Mouse (Mus musculus) stomach, postnatal 0 days (tissue): ENCODE data around the gene Cacna1g. TPM values are rescaled to one million over a fixed set of nuclear protein-coding genes. Genes with fewer than 3 reads are reported as not detected.

Source experiments
- ATAC-seq: fragments of 200-750 bp; cut with Nextera tagmentation; 2 replicates; pipeline ENCODE4 v1.8.0; 2017; ENCODE audit not compliant: low FRiP score, low TSS enrichment
- DNase-seq: peaks from one replicate; pipeline ENCODE4 v3.0.0-alpha.2; 2016; ENCODE audit warnings: low spot score
- H3K27ac ChIP-seq: fragments of 300-500 bp; sonication (generic); replicated peaks from 2 replicates; pipeline ENCODE4 v1.5.1; 2014; ENCODE audit warnings: mild to moderate bottlenecking, control low read depth
- H3K27me3 ChIP-seq: fragments of 300-500 bp; sonication (generic); 2 replicates; pipeline ENCODE4 v1.6.1; 2014; ENCODE audit warnings: low read length; ENCODE audit not compliant: control insufficient read depth, insufficient read depth
- H3K36me3 ChIP-seq: fragments of 300-500 bp; sonication (generic); 2 replicates; pipeline ENCODE4 v1.6.1; 2014; ENCODE audit warnings: low read length, mixed read lengths; ENCODE audit not compliant: control insufficient read depth, insufficient read depth
- H3K4me1 ChIP-seq: fragments of 300-500 bp; sonication (generic); replicated peaks from 2 replicates; pipeline ENCODE4 v1.6.1; 2014; ENCODE audit warnings: antibody characterized with exemption; ENCODE audit not compliant: control insufficient read depth, insufficient read depth
- H3K4me2 ChIP-seq: fragments of 300-500 bp; sonication (generic); replicated peaks from 2 replicates; pipeline ENCODE4 v1.6.1; 2014; ENCODE audit warnings: low read depth, mild to moderate bottlenecking, control low read depth, moderate library complexity
- H3K4me3 ChIP-seq: fragments of 300-500 bp; sonication (generic); 2 replicates; pipeline ENCODE4 v1.5.1; 2014; ENCODE audit warnings: low read depth, low read length, control low read depth
- H3K9ac ChIP-seq: fragments of 300-500 bp; sonication (generic); 2 replicates; pipeline ENCODE4 v1.6.1; 2014; ENCODE audit warnings: mild to moderate bottlenecking, low read length, control low read depth, mixed read lengths
- H3K9me3 ChIP-seq: fragments of 300-500 bp; sonication (generic); 2 replicates; pipeline ENCODE4 v1.6.1; 2016; ENCODE audit warnings: low read length; ENCODE audit not compliant: control insufficient read depth
- CTCF ChIP-seq: IDR thresholded peaks from 2 replicates; pipeline ENCODE4 v1.5.1; 2016; ENCODE audit warnings: antibody characterized with exemption, low read depth, mild to moderate bottlenecking, moderate library complexity
- EP300 ChIP-seq: optimal IDR thresholded peaks from 2 replicates; pipeline ENCODE3; 2016; ENCODE audit warnings: antibody characterized with exemption
- WGBS: fragments of 180-500 bp; shearing (Covaris S2); extraction: QIAGEN DNeasy Blood & Tissue Kit; methylation state at CpG from one replicate; pipeline ENCODE4 v1.1.7; 2014; 5-methylcytosine and 5-hydroxymethylcytosine counted together
- polyA plus RNA-seq: library from polyadenylated mRNA; unstranded; fragments of >200 nt; fragmentation: Nextera tagmentation; extraction: Ambion mirVana; gene quantifications from 2 replicates; pipeline ENCODE4 v1.2.1, GENCODE M21; 2015

The Cacna1g gene
- polyA plus RNA-seq, 1 experiment from 2014 or later: 1.8 TPM

DNA sequence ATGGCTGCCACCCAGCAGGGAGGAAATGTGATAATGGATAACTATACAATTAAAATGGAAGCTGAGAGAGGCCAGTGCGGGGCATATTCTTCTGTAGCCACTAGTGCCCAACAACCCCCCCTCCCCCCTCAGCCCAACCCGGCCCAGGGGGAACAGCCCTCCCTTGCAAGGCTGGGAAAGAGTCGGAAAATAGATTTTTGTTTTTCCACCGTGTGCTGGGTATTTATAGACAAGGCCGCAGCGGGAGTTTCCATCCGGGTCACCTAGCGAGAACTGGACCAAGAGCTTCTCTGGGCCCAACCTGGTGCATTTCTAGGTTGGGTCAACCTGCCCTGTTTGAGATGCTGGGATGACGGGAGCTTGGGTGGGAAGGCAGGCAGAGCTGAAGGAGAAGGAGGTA, 32.2 kb downstream of the Cacna1g start:
- no peak overlapping the region for H3K9ac ChIP-seq
- H3K4me2 ChIP-seq: no peak overlapping the region
- ATAC-seq: no peak
- H3K4me1 ChIP-seq: no peaks in the 10 kb centered on the region
- no peaks in the 10 kb centered on the region for H3K36me3 ChIP-seq
- no peaks in the 10 kb centered on the region for H3K9me3 ChIP-seq
- no peak overlapping the region for H3K27ac ChIP-seq
- WGBS: 77% methylated on average over 9 of the region's 9 CpGs
- no peak for DNase-seq
- H3K4me3 ChIP-seq: no peak overlapping the region
- TF ChIP-seq CTCF (no peak), EP300 (no peak)
- H3K27me3 ChIP-seq: no peaks in the 10 kb centered on the region

- H3K36me3 ChIP-seq: no peaks in the 10 kb centered on the region
- H3K27me3 ChIP-seq: no peaks in the 10 kb centered on the region
- no peak overlapping the region for H3K4me3 ChIP-seq
- no peak overlapping the region for H3K9ac ChIP-seq
- no peak overlapping the region for H3K27ac ChIP-seq
- DNase-seq: no peak
- H3K9me3 ChIP-seq: no peaks in the 10 kb centered on the region
- no peak overlapping the region for H3K4me2 ChIP-seq
- no peak for ATAC-seq
- WGBS: 57% methylated on average over 7 of the region's 7 CpGs
- TF ChIP-seq EP300: no peak
- no peak for TF ChIP-seq CTCF
- no peaks in the 10 kb centered on the region for H3K4me1 ChIP-seq
Measured at GRCm38 (mm10) chr11:94441122-94441521, 32.9 kb downstream of the Cacna1g start.

DNA sequence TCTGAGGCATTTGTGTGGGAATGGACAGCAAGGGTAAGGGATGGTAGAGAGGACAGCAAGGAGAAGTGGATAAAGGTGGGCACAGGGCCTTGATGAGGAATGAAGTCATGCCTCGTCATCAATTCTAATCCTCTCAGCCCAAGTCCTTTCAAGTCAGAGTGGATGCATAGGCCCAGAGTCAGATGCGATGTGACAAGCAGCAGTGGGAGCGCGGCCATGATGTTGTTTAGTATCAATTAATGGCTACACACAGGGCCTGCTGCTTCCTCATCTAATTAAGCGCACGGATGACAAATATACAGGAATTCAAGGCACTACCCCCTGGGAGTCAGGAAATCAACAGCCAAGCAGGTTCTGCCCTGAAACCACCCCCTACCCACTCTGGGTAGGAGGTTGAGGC, 33.6 kb downstream of the Cacna1g start:
- Histone ChIP-seq H3K4me1 (no peaks in the 10 kb centered on the region), H3K36me3 (no peaks in the 10 kb centered on the region), H3K4me3 (no peak overlapping the region), H3K9ac (no peak overlapping the region), H3K27me3 (no peaks in the 10 kb centered on the region), H3K4me2 (no peak overlapping the region), H3K27ac (no peak overlapping the region), H3K9me3 (no peaks in the 10 kb centered on the region)
- WGBS: 91% methylated on average over 6 of the region's 6 CpGs
- TF ChIP-seq EP300 (no peak), CTCF (no peak)
- DNase-seq (no peak), ATAC-seq (no peak)

DNA sequence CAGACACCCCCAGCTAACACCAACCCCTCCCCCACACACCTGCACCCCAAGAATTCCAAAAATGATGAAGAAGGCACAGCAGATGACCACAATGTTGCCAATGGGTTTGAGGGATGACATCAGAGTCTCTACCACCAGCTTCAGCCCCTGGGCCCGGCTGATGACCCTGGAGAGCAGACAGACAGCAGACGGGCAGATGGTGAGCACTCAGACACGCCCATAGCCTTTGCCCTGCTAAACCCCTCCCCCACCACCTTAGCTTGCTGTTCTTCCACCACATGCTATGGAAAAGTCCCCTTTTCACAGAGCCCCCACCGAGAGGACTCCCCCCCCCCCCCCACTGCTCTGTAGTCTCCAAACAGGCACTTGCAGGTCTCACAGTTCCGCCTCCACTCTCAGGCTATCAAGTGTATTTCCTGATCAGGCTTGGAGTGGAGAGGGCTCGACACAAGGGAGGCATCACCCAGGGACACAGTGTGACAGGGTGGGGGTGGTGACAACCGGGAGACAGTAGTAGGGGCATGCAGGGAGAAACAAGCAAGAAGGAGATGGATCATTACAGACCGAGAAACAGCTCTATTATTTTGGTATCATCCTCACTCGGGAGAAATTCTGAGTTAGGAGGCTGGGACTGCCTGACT, 44.9 kb downstream of the Cacna1g start:
- DNase-seq: no peak
- TF ChIP-seq EP300 (no peak), CTCF (no peak)
- Histone ChIP-seq H3K4me1 (peaks cover 8% of the 10 kb centered on the region), H3K4me2 (no peak overlapping the region), H3K9me3 (no peaks in the 10 kb centered on the region), H3K27me3 (no peaks in the 10 kb centered on the region), H3K4me3 (no peak overlapping the region), H3K27ac (no peak overlapping the region), H3K9ac (no peak overlapping the region), H3K36me3 (no peaks in the 10 kb centered on the region)
- 29% methylated on average over 9 of the region's 9 CpGs for WGBS
- no peak for ATAC-seq

GRCm38 (mm10) chr11:94428091-94428835, 45.7 kb downstream of the Cacna1g start:
- no peaks in the 10 kb centered on the region for H3K27me3 ChIP-seq
- WGBS: 9% methylated on average over 4 of the region's 4 CpGs
- TF ChIP-seq CTCF (no peak), EP300 (no peak)
- peak overlapping the region; percentile 73 for H3K27ac ChIP-seq
- ATAC-seq: peak; percentile 67; the same call in 1 of the 2 replicates
- no peak overlapping the region for H3K9ac ChIP-seq
- no peak overlapping the region for H3K4me3 ChIP-seq
- no peaks in the 10 kb centered on the region for H3K36me3 ChIP-seq
- H3K9me3 ChIP-seq: no peaks in the 10 kb centered on the region
- DNase-seq: peak; percentile 81
- peaks cover 8% of the 10 kb centered on the region for H3K4me1 ChIP-seq
- peak overlapping the region; percentile 31 for H3K4me2 ChIP-seq

DNA sequence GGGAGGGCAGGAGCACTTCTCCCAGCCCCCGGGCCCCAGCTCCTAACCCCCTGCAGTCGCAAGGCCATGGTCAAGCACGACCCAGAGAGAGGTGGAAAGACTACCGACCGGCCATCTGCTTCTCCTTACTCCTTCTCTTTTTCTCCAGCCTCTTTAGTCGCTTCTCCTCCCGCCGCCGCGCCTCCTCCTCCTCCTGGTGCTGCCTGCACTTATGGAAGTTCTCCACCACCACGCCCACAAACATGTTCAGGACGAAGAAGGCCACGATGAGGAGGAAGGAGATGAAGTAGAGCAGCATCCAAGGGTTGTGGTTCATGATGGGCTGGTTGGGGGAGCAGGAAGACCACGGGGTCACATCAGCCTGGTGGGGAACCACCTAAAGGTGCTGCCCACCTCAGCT, 48.3 kb downstream of the Cacna1g start:
- Histone ChIP-seq H3K27me3 (no peaks in the 10 kb centered on the region), H3K36me3 (no peaks in the 10 kb centered on the region), H3K4me1 (peaks cover 8% of the 10 kb centered on the region), H3K4me3 (no peak overlapping the region), H3K4me2 (no peak overlapping the region), H3K27ac (no peak overlapping the region), H3K9ac (no peak overlapping the region), H3K9me3 (no peaks in the 10 kb centered on the region)
- DNase-seq: no peak
- TF ChIP-seq EP300: no peak
- 55% methylated on average over 13 of the region's 14 CpGs for WGBS
- no peak for ATAC-seq
